Mouse (Mus musculus) kidney, adult 11 months (tissue): ENCODE measurements around the gene Rpl3l.
A peak's percentile ranks its signal among the peaks of the same experiment; 100 is the strongest.
"Not testable (repeated sequence)": the region's sequence is repeated elsewhere in the genome, so short reads cannot be mapped to it uniquely, and the experiment has no call there.

Source experiments
- DNase-seq: peaks from one replicate; pipeline ENCODE4 v3.0.0; 2022

The Rpl3l gene

DNA sequence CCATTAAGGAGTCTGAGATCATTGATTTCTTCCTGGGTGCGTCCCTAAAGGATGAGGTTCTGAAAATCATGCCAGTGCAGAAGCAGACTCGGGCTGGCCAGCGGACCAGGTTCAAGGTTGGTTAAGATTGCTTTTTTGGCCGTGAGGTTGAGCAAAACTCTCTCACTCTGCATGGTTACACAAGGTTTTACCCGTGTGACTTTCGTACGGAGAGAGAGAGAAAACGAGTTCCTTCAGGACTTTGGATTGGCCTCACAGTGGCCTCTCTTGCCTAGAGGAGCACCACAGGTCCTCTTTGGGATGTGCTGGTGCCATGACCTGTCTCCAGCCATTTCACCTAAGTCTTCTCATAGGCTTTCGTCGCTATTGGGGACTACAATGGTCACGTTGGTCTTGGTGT lies 7.0 kb upstream of the Rpl3l start:
- DNase-seq = not testable (repeated sequence)

- not testable (repeated sequence) for DNase-seq
Observed at GRCm38 (mm10) chr17:24721383-24721955, 6.2 kb upstream of the Rpl3l start.

DNA sequence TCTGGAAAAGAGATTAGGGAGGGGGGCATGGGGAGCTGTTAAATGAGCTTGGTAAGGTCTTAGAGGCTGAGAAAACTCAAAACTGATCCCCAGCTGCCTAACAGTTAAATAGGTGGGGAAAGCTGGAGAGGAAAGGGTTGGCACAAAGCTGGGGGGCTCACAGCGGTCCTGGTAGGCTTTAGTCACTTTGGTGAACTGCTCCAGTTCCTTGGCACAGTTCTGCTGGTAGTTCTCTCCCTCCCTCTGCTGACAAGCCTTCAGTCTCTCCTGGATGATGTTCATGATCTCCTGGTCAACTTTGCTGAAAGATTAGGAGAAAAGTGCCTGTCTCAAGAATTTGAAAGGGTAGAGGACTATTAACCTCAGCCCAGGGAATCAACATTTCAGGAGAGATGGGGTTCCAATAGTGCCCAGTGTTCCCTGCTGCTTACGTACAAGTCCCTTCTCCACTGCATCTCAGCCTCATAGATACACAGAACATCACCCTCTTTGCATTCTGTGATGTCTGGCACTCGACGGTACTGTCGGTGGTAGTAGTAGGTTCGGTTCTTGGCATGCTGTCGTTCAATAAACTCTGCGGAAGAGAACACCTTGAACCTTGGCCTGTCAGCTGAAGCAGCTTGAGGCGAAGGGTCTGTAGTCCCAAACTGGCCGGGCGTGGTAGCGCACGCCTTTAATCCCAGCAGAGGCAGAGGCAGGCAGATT lies 5.2 kb upstream of the Rpl3l start:
- DNase-seq = no peak

GRCm38 (mm10) chr17:24723122-24723880 lies 4.3 kb upstream of the Rpl3l start:
- DNase-seq = no peak

DNA sequence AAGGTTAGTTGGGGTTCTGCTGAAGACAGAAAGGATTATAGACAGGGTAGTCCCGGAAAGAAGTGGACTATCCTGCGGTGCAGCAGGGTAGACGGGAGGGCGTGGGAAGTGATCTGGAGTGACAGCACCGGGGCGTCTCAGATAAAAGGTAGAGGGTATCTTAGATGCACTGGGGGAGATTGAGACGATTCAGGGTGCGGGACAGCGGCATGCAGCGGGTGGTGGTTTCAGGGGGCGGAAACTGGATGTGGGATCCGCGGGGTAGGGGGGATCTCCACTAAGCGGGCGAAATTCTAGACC lies 3.8 kb upstream of the Rpl3l start:
- no peak for DNase-seq

DNA sequence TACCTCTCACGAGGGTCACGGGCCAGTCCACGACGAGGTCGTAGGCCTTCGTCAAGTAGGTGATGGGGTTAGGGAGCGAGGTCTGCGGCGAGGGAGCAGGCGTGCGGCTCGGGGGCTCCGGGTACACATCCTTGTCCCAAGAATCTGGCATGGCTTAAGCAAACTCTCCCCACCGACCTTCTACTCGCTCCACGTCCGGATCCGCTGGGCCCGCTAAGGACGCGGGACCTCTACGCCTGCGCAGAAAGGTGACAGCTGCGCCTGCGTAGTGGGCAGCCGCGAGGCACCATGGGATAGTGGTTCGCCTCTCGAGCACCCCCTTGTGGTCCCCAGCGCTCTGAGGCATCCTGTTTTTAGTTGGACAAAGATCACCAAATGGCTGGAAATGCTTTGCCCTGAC lies 3.4 kb upstream of the Rpl3l start, which contains the start of gene Ndufb10:
TSS of gene Ndufb10 (minus strand) at position 295 of the 400 bp plus-strand sequence.
- DNase-seq = peak; percentile 94

GRCm38 (mm10) chr17:24725637-24726390 lies 1.8 kb upstream of the Rpl3l start:
- no peak for DNase-seq

DNA sequence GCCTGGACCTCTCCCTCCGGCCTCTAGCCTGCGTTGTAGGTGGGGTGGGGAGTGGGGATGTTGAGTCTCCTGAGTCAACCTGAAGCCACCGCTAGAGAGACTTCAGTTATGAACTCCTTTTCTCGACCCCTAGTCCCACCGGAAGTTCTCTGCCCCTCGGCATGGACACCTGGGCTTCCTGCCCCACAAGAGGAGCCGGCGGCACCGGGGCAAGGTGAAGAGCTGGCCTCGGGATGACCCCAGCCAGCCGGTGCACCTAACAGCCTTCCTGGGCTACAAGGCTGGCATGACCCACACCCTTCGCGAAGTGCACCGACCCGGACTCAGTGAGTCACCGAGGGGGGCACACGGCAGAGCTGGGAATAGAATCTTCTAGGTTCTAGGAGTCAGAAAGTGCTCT lies 564 bp downstream of the Rpl3l start:
- no peak for DNase-seq

DNA sequence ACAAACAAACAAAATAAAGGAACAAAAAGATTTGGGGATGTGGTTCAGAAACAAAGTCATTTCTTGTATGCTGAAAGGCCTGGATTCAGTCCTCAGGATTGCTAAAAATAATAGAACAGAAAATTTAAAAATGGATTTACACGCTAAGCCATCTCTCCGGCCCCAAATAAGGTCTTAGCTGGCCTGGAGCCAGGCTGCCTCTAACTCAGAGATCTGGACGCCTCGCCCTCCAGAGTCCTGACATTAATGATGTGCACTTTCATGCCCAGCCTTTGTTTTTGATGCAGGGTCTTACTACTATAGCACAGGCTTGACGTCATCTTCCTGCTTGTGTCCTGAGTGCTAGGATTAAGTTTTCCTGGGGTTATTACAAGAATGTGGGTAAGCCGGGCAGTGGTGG lies 1.4 kb downstream of the Rpl3l start:
- no peak for DNase-seq

- DNase-seq = no peak
Observed at GRCm38 (mm10) chr17:24730787-24731186, 3.2 kb downstream of the Rpl3l start.

DNA sequence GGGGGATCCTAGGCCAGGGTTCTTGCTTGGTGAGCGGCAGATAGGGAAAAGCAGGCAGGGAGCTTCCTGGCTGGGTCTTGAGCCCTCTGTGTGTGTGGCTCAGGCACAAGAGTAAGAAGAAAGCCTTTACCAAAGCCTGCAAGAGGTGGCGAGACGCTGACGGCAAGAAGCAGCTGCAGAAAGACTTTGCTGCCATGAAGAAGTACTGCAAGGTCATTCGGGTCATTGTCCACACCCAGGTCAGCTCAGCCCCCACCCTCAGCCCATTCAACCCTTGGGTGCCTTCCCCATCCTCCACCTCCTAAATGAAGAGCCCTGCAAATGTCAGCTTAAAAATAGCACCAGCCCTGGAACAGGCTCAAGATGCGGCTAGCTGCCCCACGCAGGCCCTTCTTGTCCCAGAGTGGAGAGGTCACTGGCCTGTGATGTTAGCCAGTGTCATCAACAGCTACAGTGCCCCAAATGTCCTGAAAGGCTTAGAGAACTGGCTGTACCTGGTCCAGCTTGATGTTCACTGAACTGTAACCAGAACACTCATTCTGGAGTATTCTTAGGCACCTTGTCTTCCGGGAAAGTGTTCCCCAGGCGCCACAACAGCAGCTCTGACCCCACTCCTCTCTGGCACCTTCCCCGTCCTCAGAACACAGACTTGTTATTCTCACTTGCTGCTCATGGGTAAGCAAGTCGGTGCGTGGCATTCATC lies 4.8 kb downstream of the Rpl3l start:
- DNase-seq = no peak

GRCm38 (mm10) chr17:24733434-24734050 lies 5.9 kb downstream of the Rpl3l start:
- no peak for DNase-seq

- DNase-seq = no peak
Observed at GRCm38 (mm10) chr17:24734513-24734912, 6.9 kb downstream of the Rpl3l start.

- DNase-seq = no peak
Observed at GRCm38 (mm10) chr17:24735446-24735845, 7.8 kb downstream of the Rpl3l start.

DNA sequence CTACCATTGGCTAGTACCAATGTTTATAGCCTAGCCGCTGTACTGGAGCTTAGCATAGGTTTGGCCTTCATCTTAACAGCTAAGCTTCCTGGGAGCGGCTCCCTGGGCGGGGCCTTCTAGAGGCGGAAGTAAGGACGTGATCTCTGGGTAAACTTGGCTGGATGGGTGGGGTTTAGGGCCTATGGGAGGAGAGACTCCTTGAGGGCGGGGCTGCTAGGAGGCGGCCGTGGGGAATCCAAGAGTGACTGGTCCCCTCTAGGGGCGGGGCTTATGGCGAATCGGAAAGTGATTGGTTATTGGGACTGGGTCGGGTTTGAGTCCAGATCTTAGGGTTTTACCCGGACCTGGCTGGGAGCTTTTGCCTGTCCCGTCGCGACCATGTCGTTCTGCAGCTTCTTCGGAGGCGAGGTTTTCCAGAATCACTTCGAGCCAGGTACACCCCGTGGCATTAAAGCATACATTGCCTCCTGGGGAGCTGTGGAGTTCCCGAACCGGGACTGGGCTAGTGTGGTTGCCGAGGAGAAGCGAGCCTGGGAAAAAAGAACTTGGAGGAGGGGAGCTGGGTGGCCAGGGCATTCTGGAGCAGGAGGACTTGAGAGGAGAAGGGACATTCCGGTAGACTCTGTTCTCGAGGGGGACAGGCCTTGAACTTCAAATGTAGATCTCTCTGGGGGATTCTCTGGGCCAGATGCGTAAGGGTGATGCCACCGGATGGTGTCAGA lies 8.9 kb downstream of the Rpl3l start, which contains the start of gene Msrb1:
TSS of gene Msrb1 (plus strand) at position 313 of the 722 bp plus-strand sequence.
- DNase-seq = peak; percentile 99

GRCm38 (mm10) chr17:24737135-24737810 lies 9.7 kb downstream of the Rpl3l start:
- DNase-seq = peak; percentile 68

DNA sequence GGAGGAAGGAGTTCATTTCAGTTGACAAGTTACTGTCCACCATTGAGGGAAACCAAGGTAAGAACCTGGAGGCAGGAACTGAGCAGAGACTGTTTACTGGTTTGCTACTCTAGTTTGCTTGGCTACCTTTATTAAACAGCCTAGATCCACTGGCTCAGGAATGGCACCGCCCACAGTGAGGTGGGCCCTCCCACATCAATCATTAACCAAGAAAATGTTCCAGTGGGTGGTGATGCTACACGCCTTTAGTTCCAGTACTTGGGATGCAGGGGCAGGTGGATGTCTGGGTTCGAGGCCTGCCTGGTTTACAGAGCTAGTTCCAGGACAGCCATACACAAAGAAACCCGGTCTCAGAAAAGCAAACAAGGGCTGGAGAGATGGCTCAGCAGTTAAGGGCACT lies 10.6 kb downstream of the Rpl3l start:
- DNase-seq = peak; percentile 81

DNA sequence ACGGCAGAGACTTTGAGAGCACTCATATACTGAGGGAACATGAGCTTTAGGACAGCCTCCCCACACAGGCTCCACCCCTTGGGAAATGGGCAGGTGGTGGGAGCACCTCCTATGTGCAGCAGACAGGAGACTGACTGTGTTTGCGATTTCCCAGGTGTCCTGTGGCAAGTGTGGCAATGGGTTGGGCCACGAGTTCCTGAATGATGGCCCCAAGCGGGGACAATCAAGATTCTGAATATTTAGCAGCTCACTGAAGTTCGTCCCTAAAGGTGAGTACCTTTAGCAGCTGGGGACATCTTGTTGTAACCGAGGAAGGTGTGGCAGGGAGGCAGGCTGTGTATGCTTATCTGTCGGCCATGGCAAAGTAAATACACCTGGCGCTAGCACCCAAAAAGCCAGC lies 12.3 kb downstream of the Rpl3l start:
- no peak for DNase-seq

GRCm38 (mm10) chr17:24742307-24742706 lies 14.7 kb downstream of the Rpl3l start:
- DNase-seq = no peak

DNA sequence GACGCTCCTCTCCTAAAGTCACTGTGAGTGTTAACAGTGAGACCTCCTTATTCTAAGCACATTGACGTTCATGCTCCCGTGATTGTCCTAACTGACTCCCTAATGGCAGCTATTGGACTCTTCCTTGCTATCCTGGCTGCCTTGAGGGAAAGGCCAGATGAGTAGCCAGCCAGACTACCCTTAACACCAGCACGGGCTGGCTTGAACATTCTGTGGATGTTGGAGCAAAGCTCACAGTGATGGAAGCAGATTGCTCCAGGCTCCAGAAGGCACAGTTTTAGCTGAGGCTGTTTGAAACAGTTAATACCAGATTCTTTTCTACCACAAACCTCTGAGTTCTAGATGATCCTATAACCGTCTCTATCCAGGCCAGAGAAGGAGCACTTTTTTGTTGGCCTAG lies 16.3 kb downstream of the Rpl3l start:
- DNase-seq = no peak

DNA sequence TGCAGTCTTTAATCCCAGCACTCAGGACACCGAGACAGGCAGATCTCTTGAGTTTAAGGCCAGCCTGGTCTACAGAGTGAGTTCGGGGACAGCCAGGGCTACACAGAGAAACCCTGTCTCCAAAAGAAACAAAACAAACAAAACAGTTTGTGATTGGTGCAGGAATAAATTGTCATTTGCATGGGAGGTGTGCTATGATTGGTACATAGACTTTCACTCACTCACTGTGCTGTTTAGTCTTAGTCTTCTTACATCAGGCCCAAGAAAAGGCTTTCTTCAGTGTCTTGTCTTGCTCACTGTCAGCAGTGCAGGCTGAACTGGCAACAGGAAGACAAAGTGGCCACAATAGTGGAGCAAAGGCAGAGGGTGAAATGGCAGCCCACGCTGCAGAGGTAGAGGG lies 16.8 kb downstream of the Rpl3l start:
- DNase-seq = no peak
